Mouse (Mus musculus) liver, postnatal 0 days (tissue): ENCODE data around the gene Mfrp. TPM values are rescaled to one million over a fixed set of nuclear protein-coding genes. Genes with fewer than 3 reads are reported as not detected.
A peak's percentile ranks its signal among the peaks of the same experiment; 100 is the strongest.

Source experiments
- ATAC-seq: fragments of 200-750 bp; cut with Nextera tagmentation; 2 replicates; pipeline ENCODE4 v1.8.0; 2017; ENCODE audit warnings: mild to moderate bottlenecking, moderate library complexity
- DNase-seq: peaks from one replicate; pipeline ENCODE4 v3.0.0-alpha.2; 2016
- H3K27ac ChIP-seq: fragments of 300-500 bp; sonication (generic); 2 replicates; pipeline ENCODE4 v1.5.1; 2014; ENCODE audit warnings: antibody characterized with exemption, moderate library complexity, mild to moderate bottlenecking, low read depth
- H3K27me3 ChIP-seq: fragments of 300-500 bp; sonication (generic); 2 replicates; pipeline ENCODE4 v1.6.1; 2014; ENCODE audit warnings: low read length, control low read depth, mixed read lengths; ENCODE audit not compliant: insufficient read depth
- H3K36me3 ChIP-seq: fragments of 300-500 bp; sonication (generic); replicated peaks from 2 replicates; pipeline ENCODE4 v1.6.1; 2014; ENCODE audit warnings: mild to moderate bottlenecking, control low read depth, low read length, moderate library complexity, mixed read lengths; ENCODE audit not compliant: insufficient read depth
- H3K4me1 ChIP-seq: fragments of 300-500 bp; sonication (generic); 2 replicates; pipeline ENCODE4 v1.6.1; 2014; ENCODE audit warnings: antibody characterized with exemption, mild to moderate bottlenecking, control low read depth; ENCODE audit not compliant: insufficient read depth
- H3K4me2 ChIP-seq: fragments of 300-500 bp; sonication (generic); 2 replicates; pipeline ENCODE4 v1.6.1; 2014; ENCODE audit warnings: low read depth, mild to moderate bottlenecking, low read length, moderate library complexity, mixed read lengths
- H3K4me3 ChIP-seq: fragments of 300-500 bp; sonication (generic); 2 replicates; pipeline ENCODE4 v1.5.1; 2014; ENCODE audit warnings: low read depth, low read length
- H3K9ac ChIP-seq: fragments of 300-500 bp; sonication (generic); replicated peaks from 2 replicates; pipeline ENCODE4 v1.6.1; 2014; ENCODE audit warnings: mild to moderate bottlenecking, moderate library complexity
- H3K9me3 ChIP-seq: fragments of 300-500 bp; sonication (generic); 2 replicates; pipeline ENCODE4 v1.6.1; 2016; ENCODE audit warnings: mild to moderate bottlenecking, control low read depth, low read length, mixed read lengths
- CTCF ChIP-seq: sonication (generic); IDR thresholded peaks from 2 replicates; pipeline ENCODE4 v1.5.1; 2016; ENCODE audit warnings: antibody characterized with exemption, low read depth
- EP300 ChIP-seq: IDR thresholded peaks from 2 replicates; pipeline ENCODE4 v1.6.1; 2016; ENCODE audit warnings: antibody characterized with exemption, low read depth, mild to moderate bottlenecking
- WGBS: fragments of 180-500 bp; shearing (Covaris S2); extraction: QIAGEN DNeasy Blood & Tissue Kit; methylation state at CpG from one replicate; pipeline ENCODE4 v1.1.7; 2014; ENCODE audit not compliant: insufficient replicate concordance; 5-methylcytosine and 5-hydroxymethylcytosine counted together
- polyA plus RNA-seq: library from polyadenylated mRNA; unstranded; fragments of >200 nt; fragmentation: Nextera tagmentation; extraction: Ambion mirVana; gene quantifications from 2 replicates; pipeline ENCODE4 v1.2.1, GENCODE M21; 2015

Gene Mfrp
- polyA plus RNA-seq, 1 experiment from 2014 or later, result not detected

DNA sequence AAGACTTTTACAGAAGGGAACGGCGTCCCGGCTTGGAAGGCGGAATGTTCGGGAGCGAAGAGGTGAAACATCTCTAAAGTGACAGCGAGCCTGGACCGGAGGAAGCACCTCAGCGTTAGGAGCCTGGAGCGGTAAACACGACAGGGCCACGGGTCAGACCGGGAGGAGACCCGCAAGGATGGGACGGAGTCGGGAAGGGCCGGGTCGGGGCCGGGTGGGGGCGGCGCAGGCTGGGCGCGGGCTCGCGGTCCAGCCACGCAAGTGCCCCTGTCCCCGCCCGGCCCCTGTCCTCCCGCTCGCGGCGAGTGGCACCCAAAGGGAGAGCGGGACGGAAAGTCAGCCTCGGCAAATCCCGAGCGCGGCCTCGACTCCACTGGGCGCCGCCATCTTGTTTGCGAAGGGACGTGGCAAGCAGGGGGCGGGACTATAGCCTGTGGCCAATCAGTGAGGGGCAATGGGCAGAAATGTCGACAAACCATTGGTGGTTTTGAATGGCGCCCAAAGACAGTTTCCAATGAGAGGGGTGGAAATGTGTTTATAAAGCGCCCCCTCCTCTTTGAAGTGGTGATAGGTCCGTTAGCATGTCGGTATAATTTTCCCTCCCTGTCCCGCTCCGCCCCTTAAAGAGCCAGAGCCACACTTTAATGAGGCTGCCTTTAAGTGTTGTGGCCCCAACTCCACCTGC lies 11.7 kb downstream of the Mfrp start, which contains the start of the genes Gm49380 and Rnf26:
Gene Gm49380 (minus strand): TSS at position 396 of the 685 bp plus-strand sequence.
Gene Rnf26 (minus strand): TSS at position 413 of the 685 bp plus-strand sequence.
- WGBS, result under 1% methylated on average over 49 of the region's 51 CpGs

GRCm38 (mm10) chr9:44114453-44114852 lies 12.9 kb downstream of the Mfrp start:
- Histone ChIP-seq H3K36me3 (no peaks in the 10 kb centered on the region; the same call in 1 of the 2 replicates), H3K9me3 (no peaks in the 10 kb centered on the region), H3K9ac (no peak overlapping the region), H3K4me3 (no peak overlapping the region), H3K4me2 (no peak overlapping the region), H3K27ac (no peak overlapping the region), H3K27me3 (no peaks in the 10 kb centered on the region), H3K4me1 (peaks cover 19% of the 10 kb centered on the region)
- TF ChIP-seq EP300, result no peak
- TF ChIP-seq CTCF, result no peak
- no peak for ATAC-seq
- no peak for DNase-seq
- 71% methylated on average over 2 of the region's 2 CpGs for WGBS

More for the DNA sequence above, 11.7 kb downstream of the Mfrp start, which contains the start of the genes Gm49380 and Rnf26:
- Histone ChIP-seq H3K4me3 (peak within 1 kb of the TSS; percentile 88), H3K9me3 (no peaks in the 10 kb centered on the region), H3K4me1 (peaks cover 28% of the 10 kb centered on the region), H3K36me3 (peaks cover 8% of the 10 kb centered on the region; the same call in 1 of the 2 replicates), H3K4me2 (peak within 1 kb of the TSS; percentile 67), H3K9ac (peak within 1 kb of the TSS; percentile 92), H3K27me3 (no peaks in the 10 kb centered on the region), H3K27ac (peak within 1 kb of the TSS; percentile 67)
- ATAC-seq, result peak; percentile 99
- TF ChIP-seq CTCF (no peak), EP300 (no peak)
- DNase-seq, result peak; percentile 95

- Histone ChIP-seq H3K9ac (no peak overlapping the region), H3K27me3 (no peaks in the 10 kb centered on the region), H3K27ac (no peak overlapping the region), H3K4me2 (no peak overlapping the region), H3K9me3 (no peaks in the 10 kb centered on the region), H3K4me3 (no peak overlapping the region), H3K36me3 (no peaks in the 10 kb centered on the region), H3K4me1 (peaks cover 8% of the 10 kb centered on the region)
- ATAC-seq (no peak), DNase-seq (no peak)
- TF ChIP-seq EP300 (no peak), CTCF (no peak)
- 84% methylated on average over 9 of the region's 9 CpGs for WGBS
Measured at GRCm38 (mm10) chr9:44115599-44115998, 14.1 kb downstream of the Mfrp start.

- H3K27ac ChIP-seq, result no peak overlapping the region
- peak; percentile 48 for TF ChIP-seq CTCF
- no peak for TF ChIP-seq EP300
- no peaks in the 10 kb centered on the region for H3K36me3 ChIP-seq
- 82% methylated on average over 4 of the region's 4 CpGs for WGBS
- H3K9me3 ChIP-seq, result no peaks in the 10 kb centered on the region
- H3K4me1 ChIP-seq, result peaks cover 8% of the 10 kb centered on the region
- no peak for DNase-seq
- H3K4me3 ChIP-seq, result no peak overlapping the region
- H3K27me3 ChIP-seq, result no peaks in the 10 kb centered on the region
- no peak for ATAC-seq
- no peak overlapping the region for H3K4me2 ChIP-seq
- H3K9ac ChIP-seq, result no peak overlapping the region
Measured at GRCm38 (mm10) chr9:44116182-44116581, 14.7 kb downstream of the Mfrp start.

DNA sequence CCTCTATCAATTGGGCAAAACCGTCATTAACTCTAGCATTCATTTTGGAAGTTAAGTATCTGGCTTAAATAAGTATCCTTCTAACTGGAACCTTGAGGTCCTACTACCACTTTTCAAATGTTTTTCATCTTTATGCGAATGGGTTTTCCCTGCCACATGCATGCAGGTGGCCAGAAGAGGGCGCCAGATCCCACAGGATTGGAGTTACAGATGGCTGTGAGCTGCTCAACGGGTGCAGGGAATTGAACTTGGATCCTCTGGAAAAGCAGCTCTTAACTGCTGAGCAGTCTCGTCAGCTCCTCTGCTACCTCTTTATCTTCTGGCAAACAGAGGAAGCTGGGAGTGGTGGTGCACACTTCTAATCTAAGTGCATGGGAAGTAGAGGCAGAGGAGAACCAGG lies 17.5 kb downstream of the Mfrp start:
- Histone ChIP-seq H3K4me1 (peaks cover 5% of the 10 kb centered on the region), H3K4me2 (no peak overlapping the region), H3K4me3 (no peak overlapping the region), H3K27me3 (no peaks in the 10 kb centered on the region), H3K9me3 (no peaks in the 10 kb centered on the region), H3K9ac (no peak overlapping the region), H3K36me3 (no peaks in the 10 kb centered on the region), H3K27ac (no peak overlapping the region)
- ATAC-seq (no peak), DNase-seq (peak; percentile 70)
- TF ChIP-seq EP300 (no peak), CTCF (peak; percentile 79)
- WGBS, result 51% methylated on average over 5 of the region's 5 CpGs

- Histone ChIP-seq H3K27me3 (no peaks in the 10 kb centered on the region), H3K9ac (no peak overlapping the region), H3K4me2 (no peak overlapping the region), H3K4me3 (no peak overlapping the region), H3K36me3 (no peaks in the 10 kb centered on the region), H3K27ac (no peak overlapping the region), H3K4me1 (no peaks in the 10 kb centered on the region), H3K9me3 (no peaks in the 10 kb centered on the region)
- DNase-seq (no peak), ATAC-seq (no peak)
- TF ChIP-seq CTCF (no peak), EP300 (no peak)
- WGBS, result 78% methylated on average over 8 of the region's 8 CpGs
Measured at GRCm38 (mm10) chr9:44119948-44120465, 18.5 kb downstream of the Mfrp start.
